Mouse (Mus musculus) midbrain, embryonic 14.5 days (tissue): ENCODE results near the gene Per3. TPM values are rescaled to one million over a fixed set of nuclear protein-coding genes. Genes with fewer than 3 reads are reported as not detected.

ENCODE experiments used
- ATAC-seq: fragments of 200-750 bp; cut with Nextera tagmentation; 2 replicates; pipeline ENCODE4 v1.8.0; 2017; ENCODE audit warnings: moderate number of reproducible peaks, moderate library complexity; ENCODE audit not compliant: low FRiP score, low TSS enrichment
- DNase-seq: peaks from one replicate; pipeline ENCODE4 v3.0.0-alpha.2; 2015
- H3K27ac ChIP-seq: fragments of 300-500 bp; sonication (generic); replicated peaks from 2 replicates; pipeline ENCODE4 v1.5.1; 2014; ENCODE audit warnings: mild to moderate bottlenecking, low read depth, low read length, moderate library complexity
- H3K27me3 ChIP-seq: fragments of 300-500 bp; sonication (generic); 2 replicates; pipeline ENCODE4 v1.6.1; 2014; ENCODE audit warnings: low read length, control low read depth, mixed read lengths; ENCODE audit not compliant: control insufficient read depth, insufficient read depth
- H3K36me3 ChIP-seq: fragments of 300-500 bp; sonication (generic); 2 replicates; pipeline ENCODE4 v1.6.1; 2014; ENCODE audit warnings: low read length, control low read depth; ENCODE audit not compliant: control insufficient read depth, insufficient read depth
- H3K4me1 ChIP-seq: fragments of 300-500 bp; sonication (generic); 2 replicates; pipeline ENCODE4 v1.6.1; 2014; ENCODE audit warnings: mild to moderate bottlenecking, antibody characterized with exemption, low read length, control low read depth; ENCODE audit not compliant: control insufficient read depth, insufficient read depth
- H3K4me2 ChIP-seq: fragments of 300-500 bp; sonication (generic); 2 replicates; pipeline ENCODE4 v1.6.1; 2014; ENCODE audit warnings: mild to moderate bottlenecking, low read length, moderate library complexity
- H3K4me3 ChIP-seq: fragments of 300-500 bp; sonication (generic); replicated peaks from 2 replicates; pipeline ENCODE4 v1.5.1; 2014; ENCODE audit warnings: low read depth, low read length
- H3K9ac ChIP-seq: fragments of 300-500 bp; sonication (generic); replicated peaks from 2 replicates; pipeline ENCODE4 v1.6.1; 2014; ENCODE audit warnings: mild to moderate bottlenecking, low read length, moderate library complexity
- H3K9me3 ChIP-seq: fragments of 300-500 bp; sonication (generic); 2 replicates; pipeline ENCODE4 v1.6.1; 2016; ENCODE audit warnings: low read length, control low read depth, mixed read lengths; ENCODE audit not compliant: control insufficient read depth
- WGBS: fragments of 180-500 bp; shearing (Covaris S2); extraction: QIAGEN DNeasy Blood & Tissue Kit; methylation state at CpG from one replicate; pipeline ENCODE4 v1.1.7; 2014; 5-methylcytosine and 5-hydroxymethylcytosine counted together
- polyA plus RNA-seq: library from polyadenylated mRNA; unstranded; fragments of >200 nt; fragmentation: Nextera tagmentation; extraction: Ambion mirVana; gene quantifications from 2 replicates; pipeline ENCODE4 v1.2.1, GENCODE M21; 2014

Per3 gene
- polyA plus RNA-seq, 1 experiment from 2014 or later = 2.5 TPM

- DNase-seq = no peak
- Histone ChIP-seq H3K4me1 (no peaks in the 10 kb centered on the region), H3K27me3 (no peaks in the 10 kb centered on the region), H3K27ac (no peak overlapping the region), H3K9me3 (no peaks in the 10 kb centered on the region), H3K4me2 (no peak overlapping the region), H3K9ac (no peak overlapping the region), H3K4me3 (no peak overlapping the region), H3K36me3 (peaks cover 8% of the 10 kb centered on the region)
- ATAC-seq = no peak
- WGBS = 93% methylated on average over 7 of the region's 7 CpGs
Observed at GRCm38 (mm10) chr4:151010316-151010715, 34.1 kb downstream of the Per3 start.

- H3K4me2 ChIP-seq = no peak overlapping the region
- H3K9me3 ChIP-seq = no peaks in the 10 kb centered on the region
- H3K4me1 ChIP-seq = no peaks in the 10 kb centered on the region
- no peak overlapping the region for H3K4me3 ChIP-seq
- H3K36me3 ChIP-seq = 0 out of 2 replicates have a peak, but pooled peaks cover under 1% of the 10 kb centered on the region
- DNase-seq = peak; percentile 24
- ATAC-seq = no peak
- WGBS = 52% methylated on average over 6 of the region's 6 CpGs
- H3K27me3 ChIP-seq = no peaks in the 10 kb centered on the region
- H3K9ac ChIP-seq = no peak overlapping the region
- no peak overlapping the region for H3K27ac ChIP-seq
Observed at GRCm38 (mm10) chr4:151006945-151007344, 37.5 kb downstream of the Per3 start.

DNA sequence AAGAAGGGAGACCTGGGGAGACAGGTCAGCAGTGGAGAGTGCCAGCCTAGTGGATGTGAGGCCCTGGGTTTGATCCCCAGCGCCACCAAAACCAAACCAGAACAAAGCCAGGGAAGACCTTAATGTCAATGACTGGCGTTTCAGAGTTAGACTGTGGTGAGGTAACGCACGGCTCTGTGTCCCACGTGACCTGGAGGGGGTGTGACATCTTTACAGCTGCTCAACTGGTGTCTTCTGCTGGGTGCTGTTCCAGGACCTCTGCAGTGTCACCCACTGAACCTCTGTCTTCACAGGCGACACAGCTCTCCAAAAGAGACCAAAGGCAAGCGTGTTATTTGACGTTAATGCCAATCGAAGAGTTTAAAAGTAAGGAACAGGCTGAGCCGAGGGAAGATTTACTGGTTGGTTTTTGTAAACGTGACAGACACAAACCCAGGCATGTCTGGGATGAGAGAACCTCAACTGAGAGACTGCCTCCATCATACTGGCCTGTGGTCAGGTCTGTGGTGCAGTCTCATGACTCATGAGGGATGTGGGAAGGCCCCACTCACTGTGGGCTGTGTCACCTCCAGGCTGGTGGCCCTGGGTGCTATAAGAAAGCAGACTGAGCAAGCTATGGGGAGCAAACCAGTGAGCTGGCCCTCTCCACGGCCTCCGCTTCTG lies 38.7 kb downstream of the Per3 start:
- no peak overlapping the region for H3K4me2 ChIP-seq
- WGBS = 94% methylated on average over 13 of the region's 13 CpGs
- H3K4me1 ChIP-seq = no peaks in the 10 kb centered on the region
- H3K27me3 ChIP-seq = no peaks in the 10 kb centered on the region
- no peak overlapping the region for H3K9ac ChIP-seq
- no peaks in the 10 kb centered on the region for H3K9me3 ChIP-seq
- H3K27ac ChIP-seq = no peak overlapping the region
- ATAC-seq (no peak), DNase-seq (no peak)
- no peak overlapping the region for H3K4me3 ChIP-seq
- H3K36me3 ChIP-seq = no peaks in the 10 kb centered on the region

- no peak overlapping the region for H3K27ac ChIP-seq
- H3K4me2 ChIP-seq = no peak overlapping the region
- H3K4me1 ChIP-seq = no peaks in the 10 kb centered on the region
- no peak for ATAC-seq
- no peak overlapping the region for H3K9ac ChIP-seq
- H3K4me3 ChIP-seq = no peak overlapping the region
- no peaks in the 10 kb centered on the region for H3K27me3 ChIP-seq
- H3K9me3 ChIP-seq = no peaks in the 10 kb centered on the region
- 78% methylated on average over 13 of the region's 13 CpGs for WGBS
- no peaks in the 10 kb centered on the region for H3K36me3 ChIP-seq
- DNase-seq = no peak
Observed at GRCm38 (mm10) chr4:151001397-151001796, 43.1 kb downstream of the Per3 start.

- 96% methylated on average over 9 of the region's 9 CpGs for WGBS
- no peak for ATAC-seq
- no peaks in the 10 kb centered on the region for H3K27me3 ChIP-seq
Observed at GRCm38 (mm10) chr4:150998626-150999025, 45.8 kb downstream of the Per3 start.

DNA sequence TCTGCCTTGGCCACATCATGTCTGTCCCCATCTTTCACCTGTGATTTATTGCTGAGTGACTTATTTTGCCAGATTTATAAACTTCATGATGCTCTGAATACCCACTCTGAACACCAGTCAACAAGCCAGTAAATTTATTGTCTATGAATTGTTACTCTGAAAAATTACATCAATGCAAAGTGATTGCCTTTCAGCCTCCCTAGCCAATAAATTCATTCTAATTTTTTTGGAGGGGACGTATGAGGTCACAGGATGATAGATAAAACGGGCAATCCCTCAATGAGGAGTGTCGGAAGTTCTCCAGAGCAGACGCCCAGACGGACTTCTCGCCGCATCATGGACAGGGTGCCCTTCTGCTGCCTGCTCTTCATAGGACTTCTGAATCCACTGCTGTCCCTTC lies 47.7 kb downstream of the Per3 start, which contains the start of gene Uts2:
Gene Uts2 (plus strand): TSS at position 301 of the 400 bp plus-strand sequence.
- Histone ChIP-seq H3K4me2 (no peak within 1 kb of the TSS), H3K4me3 (no peak within 1 kb of the TSS), H3K9me3 (no peaks in the 10 kb centered on the region), H3K27me3 (no peaks in the 10 kb centered on the region), H3K9ac (no peak within 1 kb of the TSS), H3K27ac (no peak within 1 kb of the TSS), H3K36me3 (no peaks in the 10 kb centered on the region), H3K4me1 (no peaks in the 10 kb centered on the region)
- ATAC-seq = no peak
- WGBS = 93% methylated on average over 7 of the region's 7 CpGs
- DNase-seq = no peak

More at GRCm38 (mm10) chr4:150998626-150999025, 45.8 kb downstream of the Per3 start:
- no peak for DNase-seq
- H3K4me2 ChIP-seq = no peak overlapping the region
- H3K36me3 ChIP-seq = no peaks in the 10 kb centered on the region
- no peak overlapping the region for H3K9ac ChIP-seq
- no peaks in the 10 kb centered on the region for H3K9me3 ChIP-seq
- no peak overlapping the region for H3K27ac ChIP-seq
- H3K4me1 ChIP-seq = no peaks in the 10 kb centered on the region
- no peak overlapping the region for H3K4me3 ChIP-seq

DNA sequence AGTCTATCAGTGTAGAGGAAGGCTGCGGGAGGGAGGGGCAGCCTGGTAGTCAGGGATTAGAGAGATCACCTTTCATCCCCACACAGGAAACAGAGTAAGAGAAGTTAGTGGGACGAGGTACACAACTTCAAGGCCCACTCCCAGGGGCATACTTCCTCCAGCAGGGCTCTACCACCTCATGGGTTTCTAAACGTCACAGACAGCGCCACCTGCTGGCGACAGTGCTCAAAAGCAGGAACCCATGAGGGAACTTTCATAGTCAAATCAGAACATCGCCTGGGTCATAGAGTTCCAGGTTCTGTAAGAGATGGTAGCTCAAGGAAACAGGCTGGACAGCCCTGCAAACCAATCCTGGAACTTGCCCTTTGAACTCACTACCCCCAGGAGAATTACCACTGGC lies 54.3 kb downstream of the Per3 start:
- ATAC-seq (no peak), DNase-seq (peak; percentile 20)
- Histone ChIP-seq H3K9ac (no peak overlapping the region), H3K27ac (no peak overlapping the region), H3K4me3 (no peak overlapping the region), H3K4me2 (no peak overlapping the region), H3K27me3 (no peaks in the 10 kb centered on the region), H3K4me1 (no peaks in the 10 kb centered on the region), H3K9me3 (no peaks in the 10 kb centered on the region), H3K36me3 (no peaks in the 10 kb centered on the region)
- WGBS = 56% methylated on average over 6 of the region's 6 CpGs

DNA sequence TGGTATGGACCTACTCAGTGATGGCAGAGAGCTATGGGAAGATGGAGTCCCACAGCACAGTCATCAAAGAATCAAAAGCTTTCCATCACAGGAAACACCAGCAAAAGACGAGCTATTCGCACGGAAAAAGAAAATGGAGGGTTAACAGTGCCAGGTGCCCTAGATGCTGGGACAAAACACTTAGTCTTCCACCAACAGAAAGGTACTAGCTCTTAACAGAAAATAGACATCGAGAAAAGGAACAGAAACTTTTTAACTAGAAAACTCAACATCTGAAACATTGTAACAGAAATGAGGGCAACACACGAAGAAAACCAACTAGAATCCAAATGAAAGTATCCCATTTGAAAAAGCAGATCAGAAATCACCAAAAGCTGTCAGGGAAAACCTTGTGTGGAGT lies 64.3 kb downstream of the Per3 start:
- no peak overlapping the region for H3K27ac ChIP-seq
- no peaks in the 10 kb centered on the region for H3K4me1 ChIP-seq
- WGBS = 91% methylated on average over 5 of the region's 5 CpGs
- H3K4me2 ChIP-seq = no peak overlapping the region
- no peaks in the 10 kb centered on the region for H3K9me3 ChIP-seq
- H3K9ac ChIP-seq = no peak overlapping the region
- no peaks in the 10 kb centered on the region for H3K36me3 ChIP-seq
- ATAC-seq = no peak
- H3K27me3 ChIP-seq = no peaks in the 10 kb centered on the region
- H3K4me3 ChIP-seq = no peak overlapping the region
- DNase-seq = no peak

DNA sequence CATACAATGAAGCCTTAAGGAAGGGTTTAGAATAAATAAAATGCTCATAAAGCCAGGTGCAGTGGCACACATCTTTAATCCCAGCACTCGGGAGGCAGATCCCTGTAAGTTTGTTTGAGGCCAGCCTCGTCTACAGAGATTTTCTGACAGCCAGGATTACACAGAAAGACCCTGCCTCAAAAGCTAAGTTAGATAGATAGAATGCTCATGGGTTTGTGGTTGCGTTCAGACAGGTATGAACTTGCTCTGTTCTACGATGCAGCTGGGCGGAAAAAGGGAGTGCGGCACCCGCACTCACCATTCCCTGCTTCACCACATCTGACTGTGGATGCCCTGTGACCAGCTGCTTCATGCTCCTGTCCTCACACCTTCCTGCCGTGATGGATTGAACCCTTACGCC lies 65.0 kb downstream of the Per3 start:
- no peaks in the 10 kb centered on the region for H3K9me3 ChIP-seq
- WGBS = 85% methylated on average over 9 of the region's 9 CpGs
- H3K9ac ChIP-seq = no peak overlapping the region
- no peaks in the 10 kb centered on the region for H3K36me3 ChIP-seq
- H3K4me3 ChIP-seq = no peak overlapping the region
- no peaks in the 10 kb centered on the region for H3K27me3 ChIP-seq
- no peak for ATAC-seq
- H3K4me2 ChIP-seq = no peak overlapping the region
- H3K27ac ChIP-seq = no peak overlapping the region
- no peak for DNase-seq
- H3K4me1 ChIP-seq = no peaks in the 10 kb centered on the region
